Mouse (Mus musculus) brain, embryonic 18.5 days (tissue): Measurements from ENCODE around the gene B830017H08Rik.

Experiments used
- DNase-seq: peaks from one replicate; pipeline ENCODE4 v3.0.0-alpha.2; 2012; ENCODE audit warnings: low read depth, low spot score

The B830017H08Rik gene

DNA sequence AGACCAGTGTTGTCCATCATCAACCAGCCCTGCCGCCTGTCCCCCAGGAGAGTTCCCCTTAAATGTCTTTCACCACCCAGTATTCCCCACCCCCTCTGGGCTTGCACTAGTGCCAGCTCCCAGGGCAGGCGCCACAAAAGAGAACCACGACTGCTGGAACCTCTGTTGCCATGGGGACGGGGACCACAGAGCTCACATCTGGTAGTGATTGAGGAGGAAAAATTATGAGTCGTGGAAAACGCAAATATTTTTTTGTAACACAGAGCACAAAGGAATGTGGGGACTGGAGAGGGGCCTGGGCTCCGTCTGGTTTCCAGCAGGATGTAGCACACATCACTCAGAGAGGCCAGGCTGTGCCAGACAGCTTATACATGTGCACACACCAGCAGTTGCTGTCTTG lies 23.2 kb upstream of the B830017H08Rik start:
- no peak for DNase-seq

GRCm38 (mm10) chr16:17812120-17812519 lies 20.8 kb upstream of the B830017H08Rik start:
- no peak for DNase-seq

DNA sequence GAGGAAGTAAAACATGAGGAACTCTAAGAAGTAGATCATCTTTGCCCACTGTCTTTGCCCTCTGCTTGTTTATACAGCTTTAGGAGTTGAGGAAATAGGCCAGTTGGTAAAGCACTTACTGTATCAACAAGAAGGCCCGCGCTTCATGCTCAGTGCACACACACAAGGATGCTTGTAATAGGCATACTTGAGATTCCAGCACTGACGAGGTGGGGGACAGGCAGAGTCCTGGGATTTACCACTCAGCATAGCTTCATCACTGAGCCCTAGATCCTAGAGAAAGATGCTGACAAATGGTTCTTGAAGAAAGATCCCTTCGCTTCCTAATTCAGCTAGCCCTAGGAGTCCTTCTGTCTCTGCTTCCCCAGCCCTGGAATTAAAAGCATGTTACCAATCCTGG lies 19.7 kb upstream of the B830017H08Rik start:
- DNase-seq: no peak

GRCm38 (mm10) chr16:17815411-17816402 lies 17.2 kb upstream of the B830017H08Rik start:
- DNase-seq: no peak

GRCm38 (mm10) chr16:17816528-17816927 lies 16.4 kb upstream of the B830017H08Rik start:
- no peak for DNase-seq

DNA sequence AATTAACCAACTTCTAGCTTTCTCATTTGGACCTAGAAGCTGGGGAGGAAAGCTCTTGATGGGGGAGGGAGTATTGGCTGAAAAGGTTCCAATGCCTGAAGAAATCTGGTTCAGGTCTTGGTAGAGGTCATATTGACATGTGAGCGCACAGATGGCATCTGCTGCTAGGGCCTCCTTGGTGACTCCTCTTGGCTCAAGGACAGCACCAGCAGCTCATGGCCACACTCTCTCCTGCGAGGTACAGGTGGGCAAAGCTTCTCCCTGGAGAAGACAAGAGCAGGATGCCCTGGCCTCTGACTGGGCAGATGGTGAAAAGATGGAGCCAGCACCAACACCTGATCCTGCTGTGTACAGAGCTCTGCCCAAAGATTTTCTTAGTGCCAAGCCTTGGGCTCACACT lies 6.4 kb upstream of the B830017H08Rik start:
- no peak for DNase-seq

DNA sequence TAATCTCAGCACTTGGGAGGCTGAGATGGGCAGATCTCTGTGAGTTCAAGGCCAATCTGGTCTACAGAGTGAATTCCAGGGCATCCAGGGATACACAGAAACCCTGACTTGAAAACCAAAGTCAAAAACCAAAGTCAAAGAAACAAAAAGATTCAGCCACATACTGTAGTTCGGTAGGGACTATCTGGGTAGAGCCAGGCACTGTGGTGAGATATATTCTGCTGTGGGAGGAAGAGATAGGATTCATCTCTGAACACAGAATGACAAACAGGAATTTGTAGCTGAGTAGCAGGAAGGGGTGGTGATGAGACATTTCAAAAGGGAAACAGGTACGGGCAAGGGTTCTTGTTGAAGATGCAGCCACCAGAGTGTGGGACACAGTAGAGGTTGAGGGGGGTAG lies 4.7 kb upstream of the B830017H08Rik start:
- no peak for DNase-seq

DNA sequence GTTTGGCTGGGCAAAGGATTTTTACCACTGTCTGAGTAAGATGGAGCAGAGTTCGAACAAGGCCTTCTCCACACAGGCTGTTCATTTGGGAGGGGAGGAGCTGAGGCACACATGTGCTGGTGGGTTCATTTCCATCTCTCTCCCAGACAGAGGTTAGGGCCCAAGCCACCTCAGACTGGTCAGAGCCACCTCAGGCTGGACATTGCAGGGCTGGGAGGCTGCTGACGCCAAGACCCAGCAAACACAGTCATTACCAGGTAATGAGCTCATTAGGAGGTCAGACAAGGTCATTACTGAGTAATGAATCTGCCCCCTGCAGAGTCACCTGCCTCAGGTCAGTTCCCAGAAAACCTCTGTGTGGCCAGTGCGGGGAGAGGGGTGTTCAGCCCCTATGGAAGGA lies 4.1 kb upstream of the B830017H08Rik start:
- DNase-seq: no peak

- no peak for DNase-seq
Observed at GRCm38 (mm10) chr16:17830385-17831178, 2.3 kb upstream of the B830017H08Rik start.

GRCm38 (mm10) chr16:17831781-17832180 lies 1.1 kb upstream of the B830017H08Rik start:
- no peak for DNase-seq

- no peak for DNase-seq
Observed at GRCm38 (mm10) chr16:17833321-17833680, 380 bp downstream of the B830017H08Rik start.

- DNase-seq: no peak
Observed at GRCm38 (mm10) chr16:17833681-17834399, 919 bp downstream of the B830017H08Rik start.

- DNase-seq: no peak
Observed at GRCm38 (mm10) chr16:17834543-17834942, 1.6 kb downstream of the B830017H08Rik start.

- DNase-seq: no peak
Observed at GRCm38 (mm10) chr16:17835481-17835880, 2.6 kb downstream of the B830017H08Rik start.

GRCm38 (mm10) chr16:17838051-17838450 lies 5.1 kb downstream of the B830017H08Rik start, which contains the start of gene Car15:
TSS of gene Car15 (minus strand) at chr16:17838364.
- no peak for DNase-seq

DNA sequence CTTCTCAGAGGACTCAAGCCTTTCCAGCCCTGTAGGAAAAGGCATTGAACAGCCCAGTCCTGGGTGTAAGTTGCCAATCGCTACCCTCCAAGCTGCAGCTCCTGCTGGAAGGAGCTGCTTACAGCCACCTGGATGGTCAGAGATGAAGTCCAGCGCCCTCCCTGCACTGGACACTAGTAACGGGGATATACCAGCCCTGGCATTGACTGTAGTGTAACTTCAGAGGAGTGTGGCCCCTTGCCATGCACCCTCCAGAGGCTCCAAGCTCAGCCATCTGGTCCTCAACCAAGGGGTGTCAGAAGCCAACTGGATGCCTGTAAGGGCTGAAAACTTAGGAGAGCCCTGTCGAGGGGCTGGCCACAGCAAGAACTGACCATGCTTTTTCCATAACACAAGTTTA lies 7.1 kb downstream of the B830017H08Rik start:
- DNase-seq: no peak

GRCm38 (mm10) chr16:17842437-17842836 lies 9.5 kb downstream of the B830017H08Rik start:
- DNase-seq: no peak

- no peak for DNase-seq
Observed at GRCm38 (mm10) chr16:17843701-17844365, 10.9 kb downstream of the B830017H08Rik start.

DNA sequence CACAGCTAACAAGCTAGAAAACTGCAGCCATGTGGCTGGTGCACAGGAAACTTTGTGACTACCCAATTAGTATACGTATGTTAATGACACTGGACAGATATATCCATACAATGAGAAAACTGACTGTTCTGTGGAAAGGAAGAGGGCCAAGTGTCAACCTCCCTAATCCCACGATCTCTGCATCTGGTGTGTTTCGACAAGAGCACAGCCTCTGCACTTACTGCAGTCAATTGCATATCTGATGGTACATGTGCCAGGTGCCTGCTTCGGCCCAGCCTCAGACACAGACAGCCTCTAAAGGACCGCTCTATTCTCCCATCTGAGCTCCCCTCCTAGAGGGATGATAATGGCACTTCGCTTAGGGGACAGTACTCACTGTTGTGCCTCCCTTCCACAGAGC lies 15.5 kb downstream of the B830017H08Rik start:
- no peak for DNase-seq

DNA sequence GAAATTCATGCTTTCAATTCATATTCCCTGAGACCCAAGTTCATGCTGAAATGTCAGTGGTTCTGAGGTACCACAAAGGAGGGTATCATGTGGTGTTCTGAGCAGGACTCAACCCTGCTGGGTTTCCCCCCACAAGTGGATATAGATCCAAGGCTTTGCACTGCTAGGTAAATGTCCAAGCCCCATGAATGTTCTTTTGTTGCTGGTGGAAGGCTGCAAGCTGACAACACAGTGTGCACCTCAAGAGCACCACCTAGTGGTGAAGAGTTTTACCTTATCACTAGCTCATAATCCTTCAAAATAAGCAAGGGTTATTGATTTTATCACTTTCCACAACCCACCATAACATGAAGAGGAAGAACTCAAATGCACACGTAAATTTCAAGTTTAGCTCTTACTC lies 16.0 kb downstream of the B830017H08Rik start:
- DNase-seq: no peak

GRCm38 (mm10) chr16:17849486-17849885 lies 16.6 kb downstream of the B830017H08Rik start:
- no peak for DNase-seq
